Mouse (Mus musculus): ENCODE data around the gene Ube2l6. TPM values are rescaled to one million over a fixed set of nuclear protein-coding genes. Genes with fewer than 3 reads are reported as not detected.
A peak's percentile ranks its signal among the peaks of the same experiment; 100 is the strongest.

Ube2l6 gene
- polyA plus RNA-seq, 1 experiment from 2014 or later, result 83.7 TPM

GRCm38 (mm10) chr2:84851130-84852040 is 52.8 kb downstream of the Ube2l6 start:
- Histone ChIP-seq H3K4me3 (ENCODE audit: low read depth, low read length) (no peak overlapping the region), H3K9ac (replicated peaks; ENCODE audit: low read depth) (no peak overlapping the region), H3K36me3 (ENCODE audit: insufficient read depth, low read length) (no peaks in the 10 kb centered on the region), H3K4me1 (ENCODE audit: insufficient read depth, low read depth, low read length) (peaks cover 3% of the 10 kb centered on the region; the same call in 1 of the 2 replicates), H3K27me3 (replicated peaks; ENCODE audit: insufficient read depth, low read length) (no peaks in the 10 kb centered on the region), H3K27ac (ENCODE audit: low read length) (peak overlapping the region; percentile 74), H3K9me3 (ENCODE audit: low read length) (no peaks in the 10 kb centered on the region), H3K4me2 (replicated peaks; ENCODE audit: low read depth, low read length) (peak overlapping the region; percentile 38)
- TF ChIP-seq CTCF (IDR thresholded peaks at IDR 0.05) (no peak), EP300 (IDR thresholded peaks at IDR 0.05) (no peak)
- WGBS, result 33% methylated on average over 23 of the region's 23 CpGs
- ATAC-seq (peak; percentile 91), DNase-seq (ENCODE audit: low spot score) (peak; percentile 94)

- TF ChIP-seq EP300 (IDR thresholded peaks at IDR 0.05) (no peak), CTCF (IDR thresholded peaks at IDR 0.05) (peak; percentile 91)
- DNase-seq (ENCODE audit: low spot score) (peak; percentile 84), ATAC-seq (0 out of 2 replicates have a peak, but pooled peaks have one; percentile 18)
- Histone ChIP-seq H3K9me3 (ENCODE audit: low read length) (no peaks in the 10 kb centered on the region), H3K27ac (ENCODE audit: low read length) (no peak overlapping the region), H3K4me1 (ENCODE audit: insufficient read depth, low read depth, low read length) (no peaks in the 10 kb centered on the region), H3K27me3 (replicated peaks; ENCODE audit: insufficient read depth, low read length) (no peaks in the 10 kb centered on the region), H3K4me3 (ENCODE audit: low read depth, low read length) (no peak overlapping the region), H3K36me3 (ENCODE audit: insufficient read depth, low read length) (no peaks in the 10 kb centered on the region), H3K9ac (replicated peaks; ENCODE audit: low read depth) (no peak overlapping the region), H3K4me2 (replicated peaks; ENCODE audit: low read depth, low read length) (no peak overlapping the region)
- WGBS, result 67% methylated on average over 2 of the region's 2 CpGs
Measured at GRCm38 (mm10) chr2:84855732-84856131, 57.1 kb downstream of the Ube2l6 start.

- DNase-seq (ENCODE audit: low spot score) (no peak), ATAC-seq (no peak)
- H3K4me2 ChIP-seq (replicated peaks; ENCODE audit: low read depth, low read length), result no peak overlapping the region
- WGBS, result 62% methylated on average over 1 of the region's 1 CpGs
- H3K9me3 ChIP-seq (ENCODE audit: low read length), result no peaks in the 10 kb centered on the region
- no peak for TF ChIP-seq CTCF (IDR thresholded peaks at IDR 0.05)
- TF ChIP-seq EP300 (IDR thresholded peaks at IDR 0.05), result no peak
- H3K27ac ChIP-seq (ENCODE audit: low read length), result no peak overlapping the region
- H3K36me3 ChIP-seq (ENCODE audit: insufficient read depth, low read length), result no peaks in the 10 kb centered on the region
- no peak overlapping the region for H3K9ac ChIP-seq (replicated peaks; ENCODE audit: low read depth)
- H3K4me1 ChIP-seq (ENCODE audit: insufficient read depth, low read depth, low read length), result no peaks in the 10 kb centered on the region
- no peaks in the 10 kb centered on the region for H3K27me3 ChIP-seq (replicated peaks; ENCODE audit: insufficient read depth, low read length)
- no peak overlapping the region for H3K4me3 ChIP-seq (ENCODE audit: low read depth, low read length)
Measured at GRCm38 (mm10) chr2:84858551-84858950, 59.9 kb downstream of the Ube2l6 start.

Other genes with a start within 250 kb of the Ube2l6 start
- gene Ctnnd1, start 148.1 kb upstream of the Ube2l6 start, polyA plus RNA-seq (2015; fragmentation: Nextera tagmentation; extraction: Ambion mirVana), result 38.2 and 42.9 TPM in 2 replicates
- 0.06 and 0.07 TPM in 2 replicates for gene Btbd18, start 139.7 kb upstream of the Ube2l6 start, polyA plus RNA-seq (2015; fragmentation: Nextera tagmentation; extraction: Ambion mirVana)
- gene Selenoh, start 128.1 kb upstream of the Ube2l6 start, polyA plus RNA-seq (2015; fragmentation: Nextera tagmentation; extraction: Ambion mirVana), result 94.3 and 102 TPM in 2 replicates
- not detected in 2 replicates for gene Gm28635, start 120.8 kb upstream of the Ube2l6 start, polyA plus RNA-seq (2015; fragmentation: Nextera tagmentation; extraction: Ambion mirVana)
- gene Med19, start 120.4 kb upstream of the Ube2l6 start, polyA plus RNA-seq (2015; fragmentation: Nextera tagmentation; extraction: Ambion mirVana), result 21.0 and 22.6 TPM in 2 replicates
- 51.6 and 52.8 TPM in 2 replicates for gene Tmx2, start 119.7 kb upstream of the Ube2l6 start, polyA plus RNA-seq (2015; fragmentation: Nextera tagmentation; extraction: Ambion mirVana)
- 15.8 and 19.9 TPM in 2 replicates for gene Zdhhc5, start 83.6 kb upstream of the Ube2l6 start, polyA plus RNA-seq (2015; fragmentation: Nextera tagmentation; extraction: Ambion mirVana)
- gene Clp1, start 71.5 kb upstream of the Ube2l6 start, polyA plus RNA-seq (2015; fragmentation: Nextera tagmentation; extraction: Ambion mirVana), result 19.3 and 19.5 TPM in 2 replicates
- 2.6 and 3.4 TPM in 2 replicates for gene Ypel4, start 64.8 kb upstream of the Ube2l6 start, polyA plus RNA-seq (2015; fragmentation: Nextera tagmentation; extraction: Ambion mirVana)
- 5.6 and 6.5 TPM in 2 replicates for gene Gm19426, start 55.2 kb upstream of the Ube2l6 start, polyA plus RNA-seq (2015; fragmentation: Nextera tagmentation; extraction: Ambion mirVana)
- gene Serping1, start 23.4 kb upstream of the Ube2l6 start, polyA plus RNA-seq (2015; fragmentation: Nextera tagmentation; extraction: Ambion mirVana), result 269 and 283 TPM in 2 replicates
- gene Smtnl1, start 23.8 kb downstream of the Ube2l6 start, polyA plus RNA-seq (2015; fragmentation: Nextera tagmentation; extraction: Ambion mirVana), result 0.44 and 0.53 TPM in 2 replicates
- 24.2 and 28.5 TPM in 2 replicates for gene Timm10, start 28.2 kb downstream of the Ube2l6 start, polyA plus RNA-seq (2015; fragmentation: Nextera tagmentation; extraction: Ambion mirVana)
- gene Slc43a1, start 40.0 kb downstream of the Ube2l6 start, polyA plus RNA-seq (2015; fragmentation: Nextera tagmentation; extraction: Ambion mirVana), result 4.9 and 6.6 TPM in 2 replicates
- 0.62 and 1.1 TPM in 2 replicates for gene Rtn4rl2, start 87.9 kb downstream of the Ube2l6 start, polyA plus RNA-seq (2015; fragmentation: Nextera tagmentation; extraction: Ambion mirVana)
- 121 and 122 TPM in 2 replicates for gene Slc43a3, start 137.8 kb downstream of the Ube2l6 start, polyA plus RNA-seq (2015; fragmentation: Nextera tagmentation; extraction: Ambion mirVana)
- gene Prg2, start 181.6 kb downstream of the Ube2l6 start, polyA plus RNA-seq (2015; fragmentation: Nextera tagmentation; extraction: Ambion mirVana), result not detected in 2 replicates
- not detected in 2 replicates for gene Prg3, start 189.4 kb downstream of the Ube2l6 start, polyA plus RNA-seq (2015; fragmentation: Nextera tagmentation; extraction: Ambion mirVana)
- 81.8 and 87.3 TPM in 2 replicates for gene Ssrp1, start 238.4 kb downstream of the Ube2l6 start, polyA plus RNA-seq (2015; fragmentation: Nextera tagmentation; extraction: Ambion mirVana)
- 0.07 and 0.08 TPM in 2 replicates for gene P2rx3, start 238.6 kb downstream of the Ube2l6 start, polyA plus RNA-seq (2015; fragmentation: Nextera tagmentation; extraction: Ambion mirVana)
- 40.3 and 40.7 TPM in 2 replicates for gene Tnks1bp1, start 249.2 kb downstream of the Ube2l6 start, polyA plus RNA-seq (2015; fragmentation: Nextera tagmentation; extraction: Ambion mirVana)

All from lung, postnatal 0 days (tissue).